Mouse (Mus musculus) olfactory bulb, adult 2 months (tissue): ENCODE data around the gene Rasal2.

Experiments used
- CTCF ChIP-seq: fragments of 200-500 bp; IDR thresholded peaks from 2 replicates; pipeline ENCODE4 v1.5.1; 2012; ENCODE audit warnings: low read depth, mild to moderate bottlenecking, low read length, moderate library complexity; ENCODE audit not compliant: insufficient read depth
- POLR2A ChIP-seq: fragments of 200-500 bp; IDR thresholded peaks from 2 replicates; pipeline ENCODE4 v1.6.1; 2012; ENCODE audit warnings: mild to moderate bottlenecking, low read depth, low read length, moderate library complexity; ENCODE audit not compliant: insufficient read depth

GRCm38 (mm10) chr1:157435926-157436325, 23.5 kb upstream of the Rasal2 start:
- TF ChIP-seq POLR2A (no peak), CTCF (no peak)
